8 mouse cellular contexts compared by ENCODE assay signal in genomic region chr6:86371950-86372516, GRCm38 (mm10). TPM values are rescaled to one million over a fixed set of nuclear protein-coding genes. Genes with fewer than 3 reads are reported as not detected.
DNase-seq lines count a peak whose midpoint lies in the region; ATAC-seq and TF ChIP-seq lines count a peak whose summit lies in the region.

No protein-coding gene starts in this region.

- H3K4me1 ChIP-seq in testis, adult 2 months (ENCODE audit: control insufficient read depth, insufficient read depth, low read length), result peaks cover 7% of the 10 kb centered on the region
- peaks cover 11% of the 10 kb centered on the region for H3K4me1 ChIP-seq in limb, embryonic 14.5 days (ENCODE audit: control insufficient read depth, insufficient read depth, low read length)

- H3K27me3 ChIP-seq in testis, adult 2 months (ENCODE audit: control insufficient read depth, insufficient read depth, low read length), result no peaks in the 10 kb centered on the region
- H3K27me3 ChIP-seq in limb, embryonic 14.5 days (ENCODE audit: control insufficient read depth, insufficient read depth, low read length), result no peaks in the 10 kb centered on the region

- ATAC-seq in limb, embryonic 14.5 days (ENCODE audit: low FRiP score, low read depth), result no peak
- no peak for ATAC-seq in megakaryocyte-erythroid progenitor cell, adult 5-6 weeks (replicated peaks; ENCODE audit: low FRiP score, low TSS enrichment, poor library complexity, severe bottlenecking)

- peak overlapping the region; percentile 92 for H3K27ac ChIP-seq in testis, adult 2 months (ENCODE audit: control insufficient read depth, insufficient read depth, low read depth, low read length)
- H3K27ac ChIP-seq in limb, embryonic 14.5 days (replicated peaks; ENCODE audit: low read depth, low read length), result peak overlapping the region; percentile 91

- peak; percentile 28 for DNase-seq in cerebellum, adult 9-11 months
- no peak for DNase-seq in cerebellum, postnatal 36 days
- no peak for DNase-seq in testis, postnatal 14 days (ENCODE audit: low spot score)
- DNase-seq in limb, embryonic 14.5 days (ENCODE audit: low spot score), result no peak
- no peak for DNase-seq in embryo, embryonic 10 days (ENCODE audit: low spot score)
- no peak for DNase-seq in right cerebral cortex, adult 2 months (ENCODE audit: low spot score in 2 of 2)

- no peak for TF ChIP-seq POLR2A in testis, adult 2 months (IDR thresholded peaks at IDR 0.05; ENCODE audit: control insufficient read depth, low read depth, low read length)
- TF ChIP-seq POLR2A in limb, embryonic 14.5 days (IDR thresholded peaks at IDR 0.05; ENCODE audit: borderline replicate concordance, extremely low read depth, insufficient read depth, insufficient read length), result no peak

- H3K9ac ChIP-seq in limb, embryonic 14.5 days (ENCODE audit: low read depth, low read length, severe bottlenecking), result peak overlapping the region; percentile 78

- 4% methylated on average over 12 of the region's 12 CpGs for WGBS in limb, embryonic 14.5 days

- no peak for TF ChIP-seq CTCF in testis, adult 2 months (IDR thresholded peaks at IDR 0.05; ENCODE audit: control insufficient read depth, insufficient read depth, insufficient replicate concordance, low read depth, low read length)

- peaks cover 2% of the 10 kb centered on the region; the same call in 1 of the 2 replicates for H3K36me3 ChIP-seq in testis, adult 2 months (ENCODE audit: control insufficient read depth, insufficient read depth, low read length)
- peaks cover 27% of the 10 kb centered on the region for H3K36me3 ChIP-seq in limb, embryonic 14.5 days (ENCODE audit: control insufficient read depth, insufficient read depth, low read length)

- no peaks in the 10 kb centered on the region for H3K9me3 ChIP-seq in limb, embryonic 14.5 days (ENCODE audit: control insufficient read depth, low read length)

- H3K4me2 ChIP-seq in limb, embryonic 14.5 days (replicated peaks; ENCODE audit: low read depth, low read length, severe bottlenecking), result peak overlapping the region; percentile 87

- H3K4me3 ChIP-seq in testis, adult 2 months (ENCODE audit: control insufficient read depth, low read depth, low read length), result peak overlapping the region; percentile 98
- peak overlapping the region; percentile 82 for H3K4me3 ChIP-seq in limb, embryonic 14.5 days (replicated peaks; ENCODE audit: low read length)

RNA-seq across cellular contexts. Expression of gene Snrpg, which starts 0.9 kb away (rescaled TPM):
- polyA plus RNA-seq in testis, adult 2 months (2012; rRNA removed), result 68.3 and 87.3 TPM in 2 replicates
- 155 and 632 TPM in 2 replicates for polyA plus RNA-seq in limb, embryonic 14.5 days (2012; rRNA removed)
- 646 and 684 TPM in 2 replicates for polyA plus RNA-seq in limb, embryonic 14.5 days (2014; fragmentation: Nextera tagmentation; extraction: Ambion mirVana)
- total RNA-seq in megakaryocyte-erythroid progenitor cell, adult 5-6 weeks (2014; fragmentation: Nextera tagmentation), result 665 and 676 TPM in 2 replicates
- 44.6 and 66.9 TPM in 2 replicates for total RNA-seq in megakaryocyte-erythroid progenitor cell, adult 5-6 weeks (2017)

RNA-seq across cellular contexts. Expression of gene Fam136a, which starts 6.6 kb away (rescaled TPM):
- polyA plus RNA-seq in testis, adult 2 months (2012; rRNA removed), result 13.4 and 16.4 TPM in 2 replicates
- 43.9 and 51.0 TPM in 2 replicates for polyA plus RNA-seq in limb, embryonic 14.5 days (2012; rRNA removed)
- polyA plus RNA-seq in limb, embryonic 14.5 days (2014; fragmentation: Nextera tagmentation; extraction: Ambion mirVana), result 109 and 113 TPM in 2 replicates
- 40.6 and 40.9 TPM in 2 replicates for total RNA-seq in megakaryocyte-erythroid progenitor cell, adult 5-6 weeks (2014; fragmentation: Nextera tagmentation)
- total RNA-seq in megakaryocyte-erythroid progenitor cell, adult 5-6 weeks (2017), result 74.9 and 88.5 TPM in 2 replicates

RNA-seq across cellular contexts. Expression of gene Pcyox1, which starts 24.9 kb away (rescaled TPM):
- polyA plus RNA-seq in testis, adult 2 months (2012; rRNA removed), result 4.8 and 5.0 TPM in 2 replicates
- polyA plus RNA-seq in limb, embryonic 14.5 days (2012; rRNA removed), result 67.3 and 67.5 TPM in 2 replicates
- 93.3 and 98.2 TPM in 2 replicates for polyA plus RNA-seq in limb, embryonic 14.5 days (2014; fragmentation: Nextera tagmentation; extraction: Ambion mirVana)
- 14.1 and 15.5 TPM in 2 replicates for total RNA-seq in megakaryocyte-erythroid progenitor cell, adult 5-6 weeks (2014; fragmentation: Nextera tagmentation)
- total RNA-seq in megakaryocyte-erythroid progenitor cell, adult 5-6 weeks (2017), result 34.3 and 40.4 TPM in 2 replicates

RNA-seq across cellular contexts. Expression of gene Tia1, which starts 32.0 kb away (rescaled TPM):
- polyA plus RNA-seq in testis, adult 2 months (2012; rRNA removed), result 9.0 and 9.7 TPM in 2 replicates
- polyA plus RNA-seq in limb, embryonic 14.5 days (2012; rRNA removed), result 230 and 264 TPM in 2 replicates
- 173 and 211 TPM in 2 replicates for polyA plus RNA-seq in limb, embryonic 14.5 days (2014; fragmentation: Nextera tagmentation; extraction: Ambion mirVana)
- total RNA-seq in megakaryocyte-erythroid progenitor cell, adult 5-6 weeks (2014; fragmentation: Nextera tagmentation), result 92.4 and 94.8 TPM in 2 replicates
- total RNA-seq in megakaryocyte-erythroid progenitor cell, adult 5-6 weeks (2017), result 42.8 and 85.8 TPM in 2 replicates

RNA-seq across cellular contexts. Expression of gene Gm44790, which starts 54.4 kb away (rescaled TPM):
- 2.8 and 3.1 TPM in 2 replicates for polyA plus RNA-seq in testis, adult 2 months (2012; rRNA removed)
- polyA plus RNA-seq in limb, embryonic 14.5 days (2012; rRNA removed), result 1.5 and 2.4 TPM in 2 replicates
- 0.77 and 1.2 TPM in 2 replicates for polyA plus RNA-seq in limb, embryonic 14.5 days (2014; fragmentation: Nextera tagmentation; extraction: Ambion mirVana)
- not detected in 2 replicates for total RNA-seq in megakaryocyte-erythroid progenitor cell, adult 5-6 weeks (2014; fragmentation: Nextera tagmentation)
- total RNA-seq in megakaryocyte-erythroid progenitor cell, adult 5-6 weeks (2017), result 4.9 TPM in 1 of 2 replicates, not detected in the other

Comparison
In these comparisons a context has a peak if more than half of its experiments do, and no peak if none do; other contexts are left out.
1. RNA of gene Pcyox1, which starts 24.9 kb away (polyA plus RNA-seq): 67.3 to 98.2 TPM in limb, embryonic 14.5 days; 4.8 to 5.0 TPM in testis, adult 2 months; every median in the first group is over 10 times any median in the second.